Mouse (Mus musculus): ENCODE data around the gene Cd300lb. TPM values are rescaled to one million over a fixed set of nuclear protein-coding genes. Genes with fewer than 3 reads are reported as not detected.

The Cd300lb gene
- 0.68 and 1.1 TPM in 2 replicates for polyA plus RNA-seq (2015; fragmentation: Nextera tagmentation; extraction: Ambion mirVana)

DNA sequence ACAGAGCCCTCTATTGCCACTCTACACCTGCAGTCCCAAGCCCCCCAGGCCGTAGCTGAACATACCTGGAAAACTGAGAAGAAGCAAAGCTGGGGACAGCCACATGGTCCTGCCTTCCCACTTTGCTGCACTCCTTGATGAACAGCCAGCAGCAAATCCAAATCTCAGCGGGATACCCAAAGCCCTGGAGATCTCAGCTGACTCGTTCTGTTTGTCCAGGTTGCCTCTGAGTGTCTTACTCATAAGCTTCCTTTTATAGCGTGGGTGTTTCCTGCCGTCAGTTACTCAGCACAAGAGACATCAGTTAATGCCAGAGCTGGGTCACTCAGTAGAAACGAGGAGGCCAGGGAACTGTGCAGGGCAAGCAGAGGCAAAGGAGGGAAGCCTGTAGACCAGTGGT, at the start of gene Cd300lb:
Gene Cd300lb (minus strand): TSS at position 243 of the 400 bp plus-strand sequence.
- WGBS, result 50% methylated on average over 6 of the region's 6 CpGs
- Histone ChIP-seq H3K9ac (no peak within 1 kb of the TSS), H3K9me3 (no peaks in the 10 kb centered on the region), H3K36me3 (no peaks in the 10 kb centered on the region), H3K27me3 (replicated peaks) (no peaks in the 10 kb centered on the region), H3K4me3 (replicated peaks) (0 out of 2 replicates have a peak within 1 kb of the TSS, but pooled peaks have one; percentile 2), H3K4me1 (no peaks in the 10 kb centered on the region), H3K4me2 (no peak within 1 kb of the TSS), H3K27ac (no peak within 1 kb of the TSS)
- no peak for ATAC-seq (ENCODE audit: insufficient read depth, low FRiP score, low read depth)

DNA sequence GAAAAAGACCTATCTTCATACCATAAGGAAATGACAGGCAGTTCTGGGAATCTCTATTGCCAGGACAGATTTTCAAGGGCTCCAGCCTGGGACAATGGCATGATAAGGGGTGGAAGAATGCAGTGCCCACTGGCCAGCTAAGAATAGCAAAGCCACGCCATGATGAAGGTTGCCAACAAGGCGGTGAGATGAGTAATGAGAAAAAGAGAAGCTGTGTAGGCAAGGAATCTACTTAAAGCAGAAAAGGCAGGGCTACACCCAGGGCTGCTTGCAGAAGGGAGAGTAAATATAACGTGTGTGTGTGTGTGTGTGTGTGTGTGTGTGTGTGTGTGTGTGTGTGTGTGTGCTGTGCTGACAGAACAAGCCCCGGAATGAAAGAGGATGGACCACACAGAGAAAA, 47.7 kb upstream of the Cd300lb start:
- Histone ChIP-seq H3K27ac (no peak overlapping the region), H3K9ac (no peak overlapping the region), H3K4me1 (no peaks in the 10 kb centered on the region), H3K4me3 (replicated peaks) (no peak overlapping the region), H3K27me3 (replicated peaks) (no peaks in the 10 kb centered on the region), H3K36me3 (no peaks in the 10 kb centered on the region), H3K9me3 (no peaks in the 10 kb centered on the region), H3K4me2 (no peak overlapping the region)
- no peak for ATAC-seq (ENCODE audit: insufficient read depth, low FRiP score, low read depth)
- 52% methylated on average over 4 of the region's 4 CpGs for WGBS

DNA sequence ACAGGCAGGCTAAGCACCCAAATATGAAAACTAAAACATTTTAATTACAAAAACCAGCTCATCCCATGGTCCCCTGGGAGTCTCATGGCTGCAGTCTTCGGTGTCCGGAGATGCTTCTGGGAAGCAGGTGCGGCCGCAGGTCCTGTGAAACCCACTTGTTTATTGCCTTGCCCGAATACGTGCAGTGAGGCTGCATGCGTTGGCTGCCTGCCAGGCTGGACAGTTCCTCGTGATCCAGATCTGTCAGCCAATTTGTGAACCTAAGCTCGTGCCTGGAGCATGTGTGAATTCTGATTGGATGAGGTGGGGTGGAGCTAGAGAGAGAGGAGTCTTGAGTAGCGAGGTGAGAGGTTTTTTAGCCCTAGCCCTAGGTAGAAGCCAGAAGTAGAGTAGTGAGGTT, 38.5 kb upstream of the Cd300lb start:
- 80% methylated on average over 10 of the region's 10 CpGs for WGBS
- Histone ChIP-seq H3K9ac (no peak overlapping the region), H3K4me3 (replicated peaks) (no peak overlapping the region), H3K4me1 (no peaks in the 10 kb centered on the region), H3K9me3 (no peaks in the 10 kb centered on the region), H3K27me3 (replicated peaks) (no peaks in the 10 kb centered on the region), H3K4me2 (no peak overlapping the region), H3K36me3 (no peaks in the 10 kb centered on the region), H3K27ac (no peak overlapping the region)
- no peak for ATAC-seq (ENCODE audit: insufficient read depth, low FRiP score, low read depth)

DNA sequence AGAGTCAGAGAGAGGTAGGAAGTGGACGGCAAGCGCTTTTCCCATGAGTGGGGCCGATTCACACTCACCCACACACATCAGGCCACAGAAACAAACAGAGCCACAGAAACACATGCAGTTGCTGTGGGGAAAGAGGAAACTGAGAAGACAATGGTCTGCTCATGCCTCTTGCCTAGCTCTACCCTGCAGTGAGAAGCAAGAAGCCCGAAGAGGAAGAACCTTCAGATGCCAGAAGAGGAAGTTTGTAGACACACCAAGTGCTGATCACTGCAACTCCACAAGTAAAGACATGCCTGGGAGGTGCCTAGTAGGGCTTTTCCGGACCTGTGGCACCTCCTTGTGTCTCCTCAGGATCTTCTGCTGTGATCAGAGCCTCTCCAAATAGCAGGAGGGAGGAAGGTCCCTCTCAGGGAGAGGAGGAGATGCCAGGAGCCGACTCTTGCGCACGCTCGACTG, 34.6 kb upstream of the Cd300lb start, which contains the start of gene Cd300c:
Gene Cd300c (minus strand): TSS at position 406 of the 456 bp plus-strand sequence.
- H3K4me3 ChIP-seq (replicated peaks), result no peak within 1 kb of the TSS
- no peak within 1 kb of the TSS for H3K27ac ChIP-seq
- H3K4me1 ChIP-seq, result no peaks in the 10 kb centered on the region
- ATAC-seq (ENCODE audit: insufficient read depth, low FRiP score, low read depth), result no peak
- no peaks in the 10 kb centered on the region for H3K36me3 ChIP-seq
- WGBS, result 80% methylated on average over 9 of the region's 9 CpGs
- no peak within 1 kb of the TSS for H3K4me2 ChIP-seq
- H3K9ac ChIP-seq, result no peak within 1 kb of the TSS
- no peaks in the 10 kb centered on the region for H3K27me3 ChIP-seq (replicated peaks)
- H3K9me3 ChIP-seq, result no peaks in the 10 kb centered on the region

DNA sequence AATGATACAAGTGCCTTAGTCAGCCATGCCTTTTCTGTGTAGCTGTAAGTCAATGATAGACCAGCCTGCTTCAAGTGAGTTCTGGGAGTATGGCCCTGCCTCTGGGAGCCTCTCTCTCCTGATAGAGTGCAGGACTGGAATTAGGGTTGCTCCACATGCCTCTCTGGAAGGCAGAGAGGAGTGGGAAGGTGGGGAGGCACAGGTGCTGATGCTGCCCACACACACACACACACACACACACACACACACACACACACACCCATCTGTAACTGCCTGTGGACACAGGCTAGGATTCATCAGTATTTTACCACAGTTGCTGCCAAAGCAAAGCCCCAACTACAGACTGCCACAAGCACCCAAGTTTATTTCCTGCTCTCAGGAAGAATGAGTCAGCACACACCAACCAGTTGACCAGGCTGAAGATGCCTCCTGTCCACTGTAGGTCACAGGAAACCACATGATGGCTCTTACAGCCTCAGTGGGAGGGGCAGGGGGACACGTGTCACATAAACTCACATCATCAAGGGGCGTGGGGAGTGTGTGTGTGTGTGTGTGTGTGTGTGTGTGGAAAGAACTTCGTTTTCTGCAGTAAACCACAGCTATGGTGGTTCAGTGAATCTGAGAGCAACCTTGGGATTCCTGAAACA, 31.1 kb upstream of the Cd300lb start:
- 43% methylated on average over 3 of the region's 3 CpGs for WGBS
- no peak overlapping the region for H3K27ac ChIP-seq
- H3K9ac ChIP-seq, result no peak overlapping the region
- no peak overlapping the region for H3K4me2 ChIP-seq
- no peaks in the 10 kb centered on the region for H3K27me3 ChIP-seq (replicated peaks)
- H3K36me3 ChIP-seq, result no peaks in the 10 kb centered on the region
- no peaks in the 10 kb centered on the region for H3K4me1 ChIP-seq
- ATAC-seq (ENCODE audit: insufficient read depth, low FRiP score, low read depth), result no peak
- H3K4me3 ChIP-seq (replicated peaks), result no peak overlapping the region
- no peaks in the 10 kb centered on the region for H3K9me3 ChIP-seq

DNA sequence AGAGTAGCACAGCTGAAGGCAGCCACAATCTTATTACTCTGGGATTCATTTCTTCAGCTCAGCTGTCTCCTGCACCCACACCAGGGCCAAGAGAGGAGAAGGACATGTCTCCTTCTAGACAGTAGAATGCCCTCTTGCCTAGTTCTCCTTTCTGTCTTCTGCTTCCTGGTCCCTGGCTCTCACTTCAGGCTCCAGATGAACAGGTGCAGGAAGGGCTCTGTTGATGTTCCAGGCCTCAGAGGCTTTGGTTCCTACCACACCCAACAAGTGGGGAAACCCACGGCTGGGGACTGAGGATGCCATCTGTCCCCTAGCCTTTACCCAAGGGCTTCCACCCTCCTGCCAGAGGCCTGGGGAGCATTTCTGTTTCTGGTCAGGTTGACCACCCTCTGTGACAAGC, 26.2 kb upstream of the Cd300lb start:
- Histone ChIP-seq H3K4me1 (no peaks in the 10 kb centered on the region), H3K27ac (no peak overlapping the region), H3K27me3 (replicated peaks) (no peaks in the 10 kb centered on the region), H3K4me2 (no peak overlapping the region), H3K36me3 (no peaks in the 10 kb centered on the region), H3K9ac (no peak overlapping the region), H3K4me3 (replicated peaks) (no peak overlapping the region), H3K9me3 (no peaks in the 10 kb centered on the region)
- no peak for ATAC-seq (ENCODE audit: insufficient read depth, low FRiP score, low read depth)
- 52% methylated on average over 1 of the region's 1 CpGs for WGBS

DNA sequence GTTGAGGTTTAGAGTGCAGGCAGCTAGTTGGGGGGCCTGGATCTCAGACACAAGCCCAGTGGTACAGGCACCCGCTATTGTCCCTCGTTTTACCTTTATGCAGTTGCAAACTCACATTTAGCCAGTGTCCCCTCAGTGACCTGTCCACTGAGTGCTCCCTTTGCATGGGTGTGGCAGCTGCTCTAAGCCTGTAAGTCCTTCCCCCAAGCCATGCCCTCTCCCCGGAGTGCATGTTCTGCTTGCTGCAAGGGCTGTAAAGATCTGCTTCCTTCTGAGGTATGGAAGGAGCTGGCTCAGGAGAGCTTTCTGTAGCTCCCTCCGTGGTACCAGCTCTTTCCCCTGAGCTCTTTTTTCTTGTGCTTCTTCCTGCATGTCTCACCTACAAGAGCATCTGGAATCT, 595 bp downstream of the Cd300lb start:
- Histone ChIP-seq H3K27ac (no peak overlapping the region), H3K9me3 (no peaks in the 10 kb centered on the region), H3K4me3 (replicated peaks) (no peak overlapping the region), H3K36me3 (no peaks in the 10 kb centered on the region), H3K4me2 (no peak overlapping the region), H3K9ac (no peak overlapping the region), H3K27me3 (replicated peaks) (no peaks in the 10 kb centered on the region), H3K4me1 (no peaks in the 10 kb centered on the region)
- WGBS, result 54% methylated on average over 4 of the region's 4 CpGs
- ATAC-seq (ENCODE audit: insufficient read depth, low FRiP score, low read depth), result no peak

DNA sequence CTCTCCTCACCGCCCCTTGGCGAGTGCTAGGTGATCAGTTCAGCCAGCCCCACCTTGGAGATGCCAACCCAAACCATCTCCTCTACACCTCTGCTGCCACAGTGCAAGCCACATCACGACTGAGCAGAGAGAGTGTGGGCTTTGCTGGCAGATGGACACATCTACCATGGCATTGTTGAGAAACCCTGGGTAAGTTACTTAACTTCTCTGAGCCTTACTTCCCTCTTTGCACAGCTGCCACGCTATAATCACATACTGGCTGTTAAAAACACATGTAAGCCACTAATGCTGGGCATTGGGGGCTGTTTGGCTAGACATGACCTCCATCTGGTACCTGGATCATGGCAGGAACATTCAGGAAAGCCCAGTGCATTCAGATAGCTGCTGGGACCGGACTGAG, 3.1 kb downstream of the Cd300lb start:
- no peak for ATAC-seq (ENCODE audit: insufficient read depth, low FRiP score, low read depth)
- Histone ChIP-seq H3K4me1 (no peaks in the 10 kb centered on the region), H3K4me2 (no peak overlapping the region), H3K9ac (no peak overlapping the region), H3K4me3 (replicated peaks) (no peak overlapping the region), H3K9me3 (no peaks in the 10 kb centered on the region), H3K27me3 (replicated peaks) (no peaks in the 10 kb centered on the region), H3K27ac (no peak overlapping the region), H3K36me3 (no peaks in the 10 kb centered on the region)
- 80% methylated on average over 5 of the region's 5 CpGs for WGBS

DNA sequence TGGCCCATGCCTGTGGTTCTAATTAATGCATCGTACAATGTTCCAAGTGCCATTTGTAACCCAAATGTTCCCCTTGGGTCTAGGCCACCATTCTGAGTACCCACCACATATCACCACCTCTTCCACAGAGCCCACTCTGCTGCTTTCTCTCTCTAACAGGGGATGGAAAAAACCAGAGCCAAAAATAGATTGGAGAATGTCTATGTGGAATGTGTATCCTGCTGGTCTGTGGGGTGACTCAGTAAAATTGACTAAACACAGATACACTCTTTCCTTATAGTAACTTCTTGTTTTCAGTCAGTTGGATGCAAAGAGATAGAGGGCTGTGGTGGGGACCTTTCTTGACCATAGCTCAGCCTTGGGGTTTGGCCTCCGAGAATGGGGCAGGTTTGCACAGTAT, 4.6 kb downstream of the Cd300lb start:
- 77% methylated on average over 2 of the region's 2 CpGs for WGBS

DNA sequence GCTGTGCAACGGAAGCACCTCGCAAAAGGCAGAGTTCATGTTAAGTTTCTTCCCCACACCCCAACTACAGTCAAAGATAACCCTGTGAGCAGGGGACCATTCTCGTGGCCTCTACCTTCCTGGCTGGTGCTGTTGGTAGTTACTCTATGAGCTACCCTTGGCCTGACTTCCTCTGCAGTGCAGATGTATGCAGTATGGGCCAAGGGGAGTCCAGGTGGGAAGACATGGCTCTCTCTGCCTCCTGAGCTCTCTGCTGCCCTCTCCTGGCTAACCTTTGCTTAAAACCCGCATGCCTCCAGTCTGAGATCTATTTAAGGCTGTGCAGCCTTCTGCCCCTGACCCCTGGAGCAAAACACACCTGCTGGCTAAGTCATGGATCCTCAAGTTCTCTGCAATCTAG, 10.2 kb downstream of the Cd300lb start:
- Histone ChIP-seq H3K4me3 (replicated peaks) (no peak overlapping the region), H3K4me2 (no peak overlapping the region), H3K36me3 (no peaks in the 10 kb centered on the region), H3K4me1 (no peaks in the 10 kb centered on the region), H3K27ac (no peak overlapping the region), H3K27me3 (replicated peaks) (no peaks in the 10 kb centered on the region), H3K9ac (no peak overlapping the region), H3K9me3 (no peaks in the 10 kb centered on the region)
- WGBS, result 72% methylated on average over 4 of the region's 4 CpGs
- ATAC-seq (ENCODE audit: insufficient read depth, low FRiP score, low read depth), result no peak

More for the DNA sequence above, 4.6 kb downstream of the Cd300lb start:
- ATAC-seq (ENCODE audit: insufficient read depth, low FRiP score, low read depth), result no peak
- no peaks in the 10 kb centered on the region for H3K27me3 ChIP-seq (replicated peaks)
- H3K27ac ChIP-seq, result no peak overlapping the region
- no peak overlapping the region for H3K4me3 ChIP-seq (replicated peaks)
- no peaks in the 10 kb centered on the region for H3K36me3 ChIP-seq
- H3K4me1 ChIP-seq, result no peaks in the 10 kb centered on the region
- no peak overlapping the region for H3K4me2 ChIP-seq
- no peak overlapping the region for H3K9ac ChIP-seq
- no peaks in the 10 kb centered on the region for H3K9me3 ChIP-seq

DNA sequence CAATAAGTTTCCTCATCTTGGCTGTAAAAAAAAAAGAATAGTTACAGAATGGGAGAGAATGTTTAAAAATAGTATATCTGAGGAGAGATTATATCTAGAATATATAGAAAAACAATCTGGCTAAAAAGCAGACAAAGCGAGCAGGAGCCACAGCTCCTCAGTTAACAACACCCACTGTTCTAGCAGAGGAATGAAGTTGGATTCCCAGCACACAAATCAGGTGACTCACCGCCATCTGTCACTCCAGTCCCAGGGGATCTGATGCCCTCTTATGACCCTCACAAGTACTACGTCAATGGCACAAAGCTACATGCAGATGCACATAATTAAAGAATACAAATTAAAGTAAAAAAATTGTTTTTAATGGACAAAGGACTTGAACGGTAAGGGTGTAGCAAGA, 11.7 kb downstream of the Cd300lb start:
- H3K4me3 ChIP-seq (replicated peaks), result no peak overlapping the region
- H3K27me3 ChIP-seq (replicated peaks), result no peaks in the 10 kb centered on the region
- H3K4me1 ChIP-seq, result no peaks in the 10 kb centered on the region
- H3K27ac ChIP-seq, result no peak overlapping the region
- H3K9me3 ChIP-seq, result no peaks in the 10 kb centered on the region
- WGBS, result 75% methylated on average over 4 of the region's 4 CpGs
- no peak for ATAC-seq (ENCODE audit: insufficient read depth, low FRiP score, low read depth)
- no peak overlapping the region for H3K9ac ChIP-seq
- no peaks in the 10 kb centered on the region for H3K36me3 ChIP-seq
- H3K4me2 ChIP-seq, result no peak overlapping the region

DNA sequence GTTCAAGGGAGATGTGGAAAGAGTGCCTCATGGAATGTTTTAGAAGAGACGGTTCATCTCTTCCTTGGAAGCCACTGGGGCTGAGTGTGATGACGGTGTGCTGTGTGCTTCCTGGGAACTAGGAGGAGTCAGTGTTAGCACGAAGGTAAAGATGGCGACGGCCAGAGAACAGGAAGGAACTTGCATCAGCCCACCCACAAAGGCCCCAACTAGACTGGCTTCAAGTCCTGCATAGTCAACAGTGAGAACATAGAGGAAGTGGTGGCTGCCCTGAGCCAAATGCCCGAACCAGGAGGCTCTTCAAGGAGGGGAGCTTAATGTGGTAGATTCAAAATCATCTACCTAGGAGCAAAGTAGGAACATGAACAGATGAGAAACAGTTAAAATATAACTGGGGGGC, 17.1 kb downstream of the Cd300lb start:
- Histone ChIP-seq H3K4me3 (replicated peaks) (no peak overlapping the region), H3K36me3 (no peaks in the 10 kb centered on the region), H3K27ac (no peak overlapping the region), H3K4me1 (no peaks in the 10 kb centered on the region), H3K4me2 (no peak overlapping the region), H3K27me3 (replicated peaks) (no peaks in the 10 kb centered on the region), H3K9me3 (no peaks in the 10 kb centered on the region), H3K9ac (no peak overlapping the region)
- ATAC-seq (ENCODE audit: insufficient read depth, low FRiP score, low read depth), result no peak
- 73% methylated on average over 6 of the region's 6 CpGs for WGBS

DNA sequence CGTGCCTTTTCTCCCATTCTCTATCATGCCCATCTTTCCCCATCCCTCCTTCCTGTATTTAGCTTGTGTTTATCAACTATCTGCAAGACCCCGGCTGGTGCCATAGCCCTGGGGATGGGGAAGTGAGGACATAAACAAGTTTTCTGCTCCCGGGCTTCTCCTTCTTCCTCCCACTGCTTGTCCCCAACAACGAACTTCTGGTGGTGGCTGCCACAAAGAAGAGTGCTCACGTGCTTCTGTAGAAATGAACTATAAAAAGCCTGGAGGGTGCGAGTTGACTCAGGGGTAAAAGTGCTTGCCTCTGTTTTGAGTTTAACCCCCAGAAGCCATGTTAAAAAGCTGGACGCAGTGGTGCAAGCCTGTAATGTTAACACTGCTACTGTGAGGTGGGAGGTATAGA, 19.2 kb downstream of the Cd300lb start:
- Histone ChIP-seq H3K9ac (no peak overlapping the region), H3K4me1 (no peaks in the 10 kb centered on the region), H3K27ac (no peak overlapping the region), H3K9me3 (no peaks in the 10 kb centered on the region), H3K27me3 (replicated peaks) (no peaks in the 10 kb centered on the region), H3K36me3 (no peaks in the 10 kb centered on the region), H3K4me2 (no peak overlapping the region), H3K4me3 (replicated peaks) (no peak overlapping the region)
- no peak for ATAC-seq (ENCODE audit: insufficient read depth, low FRiP score, low read depth)
- 28% methylated on average over 7 of the region's 7 CpGs for WGBS
